Mouse (Mus musculus): ENCODE measurements at regions not wholly inside any gene's neighbourhood (a gene's known extent, or its start where the extent isn't known, plus 50 kb on each side); places are given as distances from the start of the nearest gene placed in this dataset.

DNA sequence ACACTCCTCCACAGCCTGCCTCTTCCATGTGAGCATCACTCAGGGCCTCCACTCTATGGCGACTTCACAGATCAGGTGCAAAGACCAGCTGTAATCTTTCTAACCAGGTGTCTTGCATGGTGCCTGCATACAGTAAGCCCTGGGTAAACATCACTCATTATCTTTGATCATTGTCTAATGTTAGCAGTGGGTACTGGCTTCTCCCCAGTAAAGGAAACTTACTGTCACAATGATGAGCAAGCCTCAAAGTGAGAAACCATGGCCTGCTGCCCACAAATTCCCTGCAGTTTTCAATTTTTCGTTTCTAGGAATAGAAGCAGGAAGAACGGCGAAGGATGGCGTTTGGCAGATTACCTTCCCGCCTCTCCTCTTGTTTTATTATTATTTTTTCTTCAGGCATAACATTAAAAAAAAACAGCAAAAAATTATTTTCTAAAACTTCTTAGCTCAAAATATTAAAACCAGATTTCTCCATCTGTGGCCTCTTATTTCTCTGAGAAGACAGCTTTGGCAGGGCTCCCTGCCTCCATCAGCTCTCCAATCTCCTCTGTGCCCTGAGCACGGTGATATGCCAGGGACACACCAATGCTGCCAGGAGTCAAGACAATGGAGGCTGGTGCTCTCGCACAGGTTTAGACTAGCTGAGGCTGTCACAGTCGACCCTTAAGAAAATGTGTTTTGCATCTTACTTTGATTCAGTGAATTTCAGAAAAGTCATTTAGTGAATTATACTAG, 169.2 kb upstream of the Cxcl12 start:
- no peak for DNase-seq (ENCODE audit: low spot score in 2 of 2)

DNA sequence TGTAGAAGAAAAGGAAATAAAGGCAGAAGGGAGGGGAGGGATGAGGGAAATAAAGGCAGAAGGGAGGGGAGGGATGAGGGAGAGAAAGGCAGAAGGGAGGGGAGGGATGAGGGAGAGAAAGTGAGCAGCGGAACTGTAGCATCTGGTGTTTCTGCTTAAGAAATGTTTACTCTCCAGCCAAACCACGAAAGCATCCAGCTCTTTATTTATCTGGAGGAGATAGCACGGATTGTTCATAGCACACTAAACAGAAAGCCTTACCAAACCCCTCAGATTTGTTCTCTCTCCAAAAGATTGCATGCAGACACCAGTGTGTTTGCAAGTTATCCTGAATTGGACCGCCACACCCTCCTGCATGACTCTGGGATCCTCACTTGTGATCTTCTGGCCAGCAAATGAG, 168.4 kb upstream of the Cxcl12 start:
- DNase-seq (ENCODE audit: low spot score in 2 of 2) = no peak

DNA sequence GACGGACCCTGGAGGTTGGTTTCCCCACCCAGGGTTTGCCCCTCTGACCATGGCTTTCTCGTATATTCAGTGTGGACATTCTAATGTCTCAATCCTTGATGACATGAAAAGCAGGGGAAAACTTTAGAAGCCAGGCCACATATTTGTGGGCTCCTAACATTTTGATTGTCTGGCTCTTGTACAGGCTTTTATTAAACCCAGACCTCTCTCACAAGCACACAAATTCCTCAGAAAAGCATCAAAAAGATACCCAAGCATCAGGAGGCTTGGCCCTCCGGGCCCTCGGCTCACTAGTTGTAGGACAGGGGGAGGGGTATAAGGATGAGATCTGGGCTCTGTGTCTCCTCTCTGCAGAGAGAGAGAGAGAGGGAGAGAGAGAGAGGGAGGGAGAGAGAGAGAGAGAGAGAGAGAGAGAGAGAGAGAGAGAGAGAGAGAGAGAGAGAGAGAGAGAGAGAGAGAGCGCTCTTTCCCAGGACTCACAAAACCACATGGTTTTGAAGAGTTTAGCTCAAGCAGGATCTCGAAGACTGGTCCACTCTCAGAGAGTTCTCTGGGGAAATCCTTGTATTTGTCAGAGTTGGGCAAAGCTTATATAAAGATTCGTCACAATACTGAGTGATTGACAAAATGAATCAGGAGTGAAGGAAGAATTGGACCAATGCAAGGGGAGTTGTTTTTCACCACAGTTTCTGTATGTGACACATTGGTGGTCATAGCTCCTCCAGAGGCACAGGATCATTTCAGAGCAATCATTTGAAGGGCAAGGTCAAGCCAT, 167.2 kb upstream of the Cxcl12 start:
- no peak for DNase-seq (ENCODE audit: low spot score in 2 of 2)

DNA sequence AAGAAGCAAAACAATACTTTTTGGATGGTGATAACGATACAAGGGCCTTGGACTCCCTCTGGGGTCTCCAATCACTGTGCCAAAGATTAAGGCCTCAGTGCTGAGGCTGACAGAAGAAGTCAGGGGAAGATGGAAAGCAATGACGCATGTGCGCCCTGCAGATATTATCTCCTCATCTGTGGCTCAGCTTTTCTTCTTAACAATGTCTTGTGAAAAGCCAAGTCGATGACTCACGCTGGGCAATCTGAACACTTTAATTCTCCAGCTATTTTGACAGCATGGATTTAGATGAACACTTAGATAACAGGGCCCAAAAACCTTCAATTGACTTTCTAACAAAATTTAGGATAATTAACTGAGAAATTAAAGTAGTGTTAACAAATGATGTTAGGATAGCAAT, 155.7 kb upstream of the Cxcl12 start:
- DNase-seq (ENCODE audit: low spot score in 2 of 2) = no peak

DNA sequence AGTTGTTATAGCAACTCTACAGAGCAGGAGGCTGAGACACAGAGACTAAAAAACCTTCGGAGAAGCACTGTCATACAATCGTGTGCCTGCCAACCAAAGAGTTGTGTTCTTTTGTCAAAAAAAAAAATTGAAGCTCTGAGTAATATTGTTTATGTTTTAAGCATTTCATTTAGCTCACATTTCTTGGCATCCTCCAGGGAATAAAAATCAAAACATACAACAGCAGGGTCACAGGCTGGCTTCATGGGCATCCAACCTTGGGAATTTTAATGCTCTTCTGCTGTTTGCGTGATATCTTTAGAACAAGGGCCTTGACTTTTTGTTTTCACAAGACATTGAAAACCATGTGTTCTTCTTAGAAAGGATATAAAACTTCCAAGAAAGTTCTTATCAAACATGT, 152.9 kb upstream of the Cxcl12 start:
- DNase-seq (ENCODE audit: low spot score in 2 of 2) = no peak

DNA sequence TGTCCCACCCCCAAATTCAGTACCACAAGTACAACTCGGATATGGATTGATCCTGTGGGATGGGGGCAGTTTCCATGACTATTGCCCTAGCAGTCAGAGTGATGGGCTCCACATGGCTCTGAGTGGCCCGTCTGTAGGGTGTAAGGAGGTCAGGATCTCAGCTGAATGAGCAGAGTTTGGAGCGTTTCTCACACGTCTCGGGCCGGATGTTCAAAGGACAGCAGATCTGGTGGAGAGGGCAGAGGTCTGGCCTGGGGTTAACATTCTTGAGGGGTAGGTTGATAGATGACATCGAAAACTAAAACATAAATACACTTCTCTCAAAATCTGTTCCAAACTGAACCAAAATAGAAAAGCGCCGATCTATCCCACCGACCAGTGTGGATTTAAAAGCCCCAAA, 146.5 kb upstream of the Cxcl12 start:
- DNase-seq (ENCODE audit: low spot score in 2 of 2) = no peak

DNA sequence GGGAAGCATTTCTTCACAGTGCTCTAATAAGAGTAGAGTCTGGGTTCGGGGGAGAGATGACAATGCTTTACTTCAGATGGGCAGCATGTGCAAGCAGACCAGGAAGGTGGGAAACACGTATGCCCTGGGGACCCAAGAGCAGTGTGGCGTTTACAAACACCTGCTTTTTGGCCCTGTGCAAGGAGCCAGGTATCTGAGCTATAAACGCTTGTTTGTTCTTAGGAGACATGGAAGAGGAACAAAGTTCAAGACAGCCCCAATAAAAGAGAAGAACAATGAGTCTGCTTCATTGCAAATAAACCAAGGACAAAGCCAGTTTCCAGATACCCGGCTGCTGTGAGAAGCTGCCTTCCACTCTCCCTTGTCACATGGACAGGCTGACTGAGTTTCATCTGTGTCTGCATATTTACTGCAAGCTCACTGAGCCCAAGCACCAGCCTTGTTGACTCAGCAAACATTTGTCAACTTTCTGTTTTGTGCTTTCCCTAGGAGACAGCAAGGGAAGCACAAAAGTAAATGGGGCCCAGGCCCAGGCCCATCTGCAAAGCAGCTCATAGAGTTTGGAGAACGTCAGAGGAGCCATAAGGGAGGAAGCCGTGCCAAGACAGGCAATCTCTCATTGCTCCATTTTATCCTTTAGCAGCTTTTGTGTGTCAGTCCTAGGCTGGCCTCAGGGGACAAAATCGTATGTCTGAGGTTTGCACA, 136.1 kb upstream of the Cxcl12 start:
- no peak for DNase-seq (ENCODE audit: low spot score in 2 of 2)

DNA sequence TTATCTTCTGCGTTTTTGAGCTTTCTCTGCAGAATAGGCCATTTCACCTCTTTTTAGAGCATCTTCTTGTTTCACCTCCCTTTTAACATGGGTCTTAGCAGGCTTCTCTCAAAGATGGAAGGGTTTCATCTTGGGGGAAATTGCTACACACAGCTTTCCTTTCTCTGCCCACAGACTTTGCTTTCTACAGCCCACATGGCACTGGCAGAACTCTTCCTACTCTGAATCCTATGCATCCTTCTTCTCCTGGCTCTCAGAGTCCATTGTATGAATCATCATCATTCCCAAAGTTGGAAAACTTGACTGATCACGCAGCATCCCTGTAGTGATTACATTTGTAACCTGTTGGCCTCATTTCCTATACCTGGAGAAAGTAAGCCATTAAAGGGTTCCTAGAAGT, 124.6 kb upstream of the Cxcl12 start:
- no peak for DNase-seq (ENCODE audit: low spot score in 2 of 2)

DNA sequence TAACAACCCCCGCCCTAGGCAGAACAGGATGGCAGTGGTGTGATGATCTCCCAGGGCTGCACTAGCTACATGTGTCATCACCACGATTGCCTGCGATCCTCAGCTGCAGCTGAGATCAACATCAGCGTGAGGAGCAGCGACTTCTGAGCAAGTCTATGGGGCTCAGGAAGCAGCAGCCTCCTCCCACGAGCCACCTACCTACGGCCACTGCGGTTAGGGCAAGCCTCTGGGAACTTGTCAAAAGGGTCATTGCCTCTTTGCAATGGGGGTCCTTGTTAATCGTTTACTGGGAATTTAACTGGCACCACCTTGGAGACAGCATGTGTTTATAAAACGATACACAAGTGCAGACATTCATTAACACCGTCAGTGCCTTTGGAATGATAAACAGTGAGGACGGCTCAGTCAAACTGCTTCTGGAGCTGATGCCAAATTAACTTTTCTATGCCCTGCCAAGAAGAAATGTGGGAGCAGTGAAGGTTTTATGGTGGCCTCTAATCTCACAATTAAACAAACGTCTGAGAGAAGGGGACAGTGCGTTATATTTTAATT, 118.8 kb upstream of the Cxcl12 start:
- no peak for DNase-seq (ENCODE audit: low spot score in 2 of 2)

DNA sequence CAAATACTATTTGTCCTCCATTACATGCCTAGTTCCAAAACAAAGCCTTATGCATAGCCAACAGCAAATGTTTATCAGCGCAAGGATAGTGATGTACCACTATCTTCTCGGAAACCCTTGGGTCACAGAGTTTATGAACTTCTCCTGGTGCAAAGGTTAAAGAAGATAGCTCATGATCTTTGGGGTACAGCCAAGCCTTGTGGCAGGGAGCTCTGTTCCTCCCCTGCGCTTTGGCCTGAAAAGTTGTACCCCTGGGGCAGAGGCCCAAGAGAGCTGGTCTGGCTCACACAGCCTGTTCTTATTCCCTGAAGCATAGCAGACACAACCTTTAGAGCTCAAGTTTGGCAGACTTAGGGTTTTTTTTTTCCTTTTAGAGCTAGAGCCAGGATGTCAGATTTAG, 107.6 kb upstream of the Cxcl12 start:
- DNase-seq (ENCODE audit: low spot score in 2 of 2) = no peak

DNA sequence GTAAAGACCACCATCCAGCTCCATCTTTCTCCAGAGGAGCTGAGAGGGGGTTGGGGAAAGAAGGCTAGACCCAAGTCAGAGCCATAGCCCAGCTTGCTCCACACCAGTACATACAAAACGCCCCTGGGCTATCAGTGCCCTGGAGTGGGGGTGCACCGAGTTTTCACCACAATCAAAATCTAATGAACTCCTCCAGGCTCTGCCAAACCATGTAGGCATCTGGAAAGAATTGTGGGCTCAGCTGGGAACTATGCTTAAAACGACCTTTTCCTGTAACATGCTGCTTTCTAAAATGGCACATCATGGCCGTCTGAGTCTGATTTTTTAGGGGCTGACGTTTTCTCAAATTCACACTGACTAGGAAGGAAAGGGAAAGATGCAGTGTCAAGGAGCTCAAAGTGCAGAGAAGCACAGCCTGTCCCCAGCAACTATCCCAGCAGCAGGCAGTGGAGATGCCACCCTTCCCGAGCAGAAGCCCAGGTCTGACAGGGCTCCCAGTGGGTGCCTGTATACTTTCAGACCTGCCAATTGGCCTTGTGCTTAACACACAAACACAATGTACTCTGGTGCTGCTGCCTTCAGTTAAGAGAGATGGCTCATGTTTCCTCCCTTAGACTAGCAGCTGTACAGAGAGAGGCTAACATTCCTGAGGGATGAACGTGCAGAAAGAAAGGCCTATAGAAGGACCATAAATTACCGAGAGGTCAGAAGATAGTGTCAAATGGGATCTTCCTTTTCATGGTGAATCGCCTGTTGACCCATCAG, 100.6 kb upstream of the Cxcl12 start:
- no peak for DNase-seq (ENCODE audit: low spot score in 2 of 2)

DNA sequence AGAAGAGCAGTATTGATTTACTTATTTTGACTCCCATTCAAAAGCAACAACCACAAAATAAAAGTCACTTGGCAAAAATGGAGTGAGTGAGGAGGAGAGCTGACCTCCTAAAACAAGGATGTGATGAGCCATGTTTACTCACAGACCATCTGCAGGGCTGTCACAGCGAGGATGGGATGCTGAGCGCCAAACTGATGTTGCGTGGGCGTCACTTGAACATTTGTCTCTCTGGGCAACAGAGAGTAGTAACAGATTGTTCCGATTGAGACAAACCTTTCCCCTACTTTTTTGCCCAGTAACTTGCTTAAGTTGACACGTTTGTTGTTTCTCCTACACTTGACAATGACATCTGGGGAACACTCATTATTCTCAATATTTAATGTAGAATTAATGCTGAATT, 97.0 kb upstream of the Cxcl12 start:
- no peak for DNase-seq (ENCODE audit: low spot score in 2 of 2)

DNA sequence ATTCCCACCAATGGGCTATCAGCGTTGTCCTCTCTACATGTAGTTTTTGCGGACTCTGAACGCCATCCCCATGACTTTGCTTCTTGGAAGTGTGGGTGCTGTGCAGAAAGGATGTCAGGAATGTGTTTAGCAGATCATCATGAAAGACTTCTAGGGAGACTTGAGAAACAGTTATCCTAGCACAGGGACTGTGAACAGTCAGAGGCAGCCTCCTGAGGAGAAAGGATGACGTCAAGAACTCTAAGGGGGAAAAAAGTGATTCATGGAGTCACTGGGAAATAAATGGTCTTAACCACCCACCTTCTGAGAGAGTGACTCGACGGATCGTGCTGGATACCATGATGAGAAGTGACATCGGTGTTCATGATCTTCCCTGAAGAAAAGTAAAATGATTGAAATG, 96.5 kb upstream of the Cxcl12 start:
- DNase-seq (ENCODE audit: low spot score in 2 of 2) = no peak

DNA sequence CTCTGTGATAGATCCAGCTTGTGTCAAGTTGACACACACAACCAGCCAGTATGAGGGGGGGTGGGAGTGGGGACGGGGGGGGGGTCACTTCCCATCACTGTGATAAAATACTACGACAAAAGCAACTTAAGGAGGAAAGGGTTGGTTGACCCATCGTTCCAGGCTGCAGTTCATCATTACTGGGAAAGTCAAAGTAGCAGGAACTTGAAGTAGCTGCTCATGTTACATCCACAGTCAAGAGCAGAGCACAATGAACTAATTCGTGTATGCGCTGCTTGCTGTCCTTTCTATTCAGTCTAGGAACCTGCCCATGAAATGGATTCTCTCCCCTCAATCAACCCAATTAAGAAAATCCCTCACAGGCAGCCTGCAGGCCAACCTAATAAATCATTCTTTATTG, 88.8 kb upstream of the Cxcl12 start:
- DNase-seq (ENCODE audit: low spot score in 2 of 2) = no peak

DNA sequence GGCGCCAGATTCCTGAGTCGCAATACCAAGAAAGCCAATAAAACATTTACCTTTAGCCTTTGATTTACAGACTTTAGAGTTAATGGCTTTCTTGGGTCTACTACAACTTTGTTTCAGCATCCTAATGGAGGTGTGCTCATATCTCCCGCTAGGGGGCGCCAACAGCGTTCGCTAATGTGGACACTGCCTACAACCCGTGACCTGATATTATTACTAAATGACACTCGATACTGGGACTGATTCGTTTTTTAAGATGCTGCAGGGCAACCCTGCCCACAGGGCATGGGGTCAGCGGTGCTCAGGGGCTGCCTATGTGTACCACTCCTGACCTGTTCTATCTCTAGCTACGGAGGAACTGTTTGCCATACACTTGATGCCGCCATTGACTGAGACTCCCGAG, 87.4 kb upstream of the Cxcl12 start:
- no peak for DNase-seq (ENCODE audit: low spot score in 2 of 2)

DNA sequence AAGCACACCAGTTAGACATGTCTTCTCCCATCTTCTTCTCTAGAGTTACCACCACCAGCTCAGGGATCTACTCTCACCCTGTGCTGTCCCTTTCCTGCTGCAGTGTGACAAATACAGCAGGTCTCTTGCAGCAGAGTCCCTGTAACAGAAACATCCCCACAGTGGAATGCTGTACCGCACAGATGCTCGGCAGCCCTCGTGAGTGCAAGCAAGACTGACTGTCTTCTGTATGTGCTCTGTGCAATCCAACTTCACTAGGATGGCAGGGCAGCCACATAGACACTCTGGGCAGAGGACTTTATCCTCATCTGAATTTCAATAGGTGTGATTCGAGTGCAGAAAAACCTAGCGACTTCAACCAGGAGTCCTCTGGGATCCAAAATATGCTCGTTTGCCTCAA, 84.1 kb upstream of the Cxcl12 start:
- no peak for DNase-seq (ENCODE audit: low spot score in 2 of 2)

DNA sequence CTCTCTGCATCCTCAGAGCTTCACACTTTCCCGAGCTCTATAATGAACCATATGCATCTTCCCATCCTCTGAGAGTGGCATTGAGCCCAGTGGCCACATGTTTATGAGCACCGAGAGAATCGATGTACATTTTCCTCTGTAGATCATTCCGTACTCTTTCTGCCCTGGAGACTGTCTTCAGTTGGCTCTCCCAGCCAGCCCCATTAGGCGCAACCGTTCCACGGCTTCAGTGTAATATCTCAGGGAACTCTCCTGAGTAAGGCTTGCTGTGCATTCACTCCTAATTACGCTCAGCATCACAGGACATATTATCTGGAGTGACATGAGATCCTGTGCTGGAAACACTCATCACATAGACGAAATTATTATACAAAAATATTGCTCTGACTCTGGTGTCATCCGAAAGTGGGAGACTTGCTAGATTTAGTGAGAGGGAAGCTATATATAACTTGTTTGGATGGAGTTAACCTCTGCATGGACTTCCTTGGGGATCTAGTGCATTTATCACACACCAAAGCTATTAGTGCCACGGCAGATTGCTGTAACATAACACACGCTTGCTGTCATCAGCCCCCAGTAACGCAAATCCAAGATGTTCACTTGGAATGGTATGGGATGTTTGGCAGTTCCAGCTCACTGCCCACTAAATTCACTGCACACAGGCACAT, 83.4 kb upstream of the Cxcl12 start:
- DNase-seq (ENCODE audit: low spot score in 2 of 2) = no peak

DNA sequence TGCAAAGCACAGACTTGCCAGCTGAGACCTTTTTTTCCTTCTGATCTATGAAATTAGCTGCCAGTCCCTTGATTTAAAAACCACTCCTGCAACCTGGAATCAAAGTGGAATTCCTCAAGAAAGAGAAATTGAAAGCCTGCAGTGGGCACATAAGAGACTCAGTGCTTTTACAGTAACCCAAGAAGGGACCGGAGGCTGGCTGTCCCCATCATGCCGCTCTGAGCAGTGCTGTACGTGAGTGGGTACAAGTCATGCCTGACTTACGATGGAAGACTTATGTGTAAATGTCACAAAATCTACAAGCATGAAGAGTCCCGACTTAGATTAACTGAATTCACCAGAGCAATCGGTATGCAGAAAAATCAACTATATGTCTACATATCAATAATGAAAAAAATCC, 73.6 kb upstream of the Cxcl12 start:
- no peak for DNase-seq (ENCODE audit: low spot score in 2 of 2)

DNA sequence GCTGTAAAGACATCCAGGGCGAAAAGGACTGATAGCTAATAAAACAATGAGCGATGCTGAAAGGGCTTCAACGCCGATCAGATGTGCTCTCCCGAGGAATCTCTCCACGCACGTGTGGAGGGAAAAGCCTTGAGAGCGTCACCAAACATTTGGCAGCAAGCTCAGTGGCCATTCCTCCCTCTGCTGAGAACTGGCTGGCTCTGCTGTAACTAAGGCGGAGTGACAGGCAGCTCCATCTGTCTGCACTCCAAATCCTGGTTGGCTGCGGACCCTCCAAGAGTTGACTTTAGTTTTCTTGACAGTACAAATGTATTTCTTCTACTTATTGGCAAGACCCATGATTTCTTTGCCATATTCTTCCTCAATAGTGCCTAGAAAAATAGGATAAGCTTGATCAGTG, 68.5 kb upstream of the Cxcl12 start:
- no peak for DNase-seq (ENCODE audit: low spot score in 2 of 2)

DNA sequence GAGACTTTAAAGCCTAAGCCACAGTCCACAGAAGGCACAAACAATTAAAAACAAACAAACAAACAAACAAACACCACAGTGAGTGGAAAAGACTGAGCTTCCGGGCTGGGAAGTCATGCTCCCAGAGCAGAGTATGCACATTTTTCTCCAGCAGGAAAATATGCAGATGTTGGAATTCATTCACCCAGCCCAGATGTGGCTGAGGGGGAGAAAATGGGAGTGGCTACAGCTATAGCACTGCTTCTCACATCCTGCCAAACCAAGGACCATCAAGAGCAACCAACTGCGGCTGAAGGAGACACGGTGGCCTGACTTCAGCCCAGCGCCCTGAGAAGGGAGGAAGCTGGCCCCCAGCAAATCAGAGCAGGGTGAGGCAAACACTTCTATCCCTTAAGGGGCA, 65.6 kb upstream of the Cxcl12 start:
- no peak for DNase-seq (ENCODE audit: low spot score in 2 of 2)

DNA sequence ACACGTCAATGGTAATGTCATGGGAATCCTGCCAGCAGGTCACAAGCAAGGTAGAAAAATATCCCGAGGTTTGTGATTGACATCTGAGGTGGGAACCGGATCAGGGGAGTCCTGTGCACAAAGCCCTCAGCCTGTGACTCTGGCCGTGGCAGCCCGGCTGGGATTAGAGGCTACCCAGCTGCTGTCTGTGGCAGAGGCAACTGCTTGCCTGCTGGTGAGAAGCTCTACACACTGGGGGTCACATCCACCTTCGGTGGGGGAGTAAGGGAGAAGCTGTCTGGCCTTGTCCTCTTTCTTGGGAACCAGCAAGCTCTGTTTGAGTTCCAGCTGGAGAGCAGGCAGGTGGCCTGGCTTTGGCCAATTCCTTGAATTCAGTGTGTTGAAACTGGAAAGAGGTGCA, 64.3 kb upstream of the Cxcl12 start:
- DNase-seq (ENCODE audit: low spot score in 2 of 2) = no peak

Measured in adrenal gland, postnatal 4 days (tissue).